Mouse (Mus musculus) liver, embryonic 14.5 days (tissue): ENCODE data around the gene Cenpa.

Experiments
- CTCF ChIP-seq: IDR thresholded peaks from 2 replicates; pipeline ENCODE4 v1.5.1; 2016; ENCODE audit warnings: antibody characterized with exemption, low read depth, control low read depth
- EP300 ChIP-seq: IDR thresholded peaks from 2 replicates; pipeline ENCODE4 v1.6.1; 2016; ENCODE audit warnings: antibody characterized with exemption, low read depth

DNA sequence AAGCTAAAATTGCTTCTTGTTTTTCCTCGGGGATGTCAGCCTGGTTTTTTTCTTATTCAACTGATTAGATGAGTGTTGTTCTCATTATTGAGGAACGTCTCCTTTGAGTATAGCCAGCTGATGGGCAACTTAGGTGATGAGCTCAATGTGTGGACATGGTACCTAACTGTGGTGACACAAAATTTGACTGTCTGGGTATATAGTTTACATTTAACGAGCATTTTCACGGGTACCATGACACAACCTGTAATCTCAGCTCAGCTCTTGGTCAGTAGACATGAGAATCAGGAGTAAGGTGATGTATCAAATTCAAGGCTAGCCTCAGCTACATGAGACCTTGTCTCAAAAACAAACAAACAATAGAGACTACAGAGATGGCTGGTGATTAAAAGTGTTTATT is 50.9 kb downstream of the Cenpa start:
- TF ChIP-seq CTCF (no peak), EP300 (no peak)
